Mouse (Mus musculus) hindbrain, embryonic 16.5 days (tissue): Measurements from ENCODE around the gene Mettl9. TPM values are rescaled to one million over a fixed set of nuclear protein-coding genes. Genes with fewer than 3 reads are reported as not detected.

Source experiments
- ATAC-seq: fragments of 200-750 bp; cut with Nextera tagmentation; 2 replicates; pipeline ENCODE4 v1.8.0; 2017; ENCODE audit warnings: moderate TSS enrichment, moderate library complexity
- H3K27ac ChIP-seq: fragments of 300-500 bp; sonication (generic); 2 replicates; pipeline ENCODE4 v1.5.1; 2014; ENCODE audit warnings: low read depth, mild to moderate bottlenecking, control low read depth, low read length, moderate library complexity
- H3K27me3 ChIP-seq: fragments of 300-500 bp; sonication (generic); replicated peaks from 2 replicates; pipeline ENCODE4 v1.6.1; 2014; ENCODE audit warnings: low read length; ENCODE audit not compliant: control insufficient read depth, insufficient read depth
- H3K36me3 ChIP-seq: fragments of 300-500 bp; sonication (generic); 2 replicates; pipeline ENCODE4 v1.6.1; 2014; ENCODE audit warnings: mild to moderate bottlenecking, low read length, moderate library complexity, mixed read lengths; ENCODE audit not compliant: control insufficient read depth, insufficient read depth
- H3K4me1 ChIP-seq: fragments of 300-500 bp; sonication (generic); 2 replicates; pipeline ENCODE4 v1.6.1; 2014; ENCODE audit warnings: low read depth, low read length; ENCODE audit not compliant: control insufficient read depth, insufficient read depth
- H3K4me2 ChIP-seq: fragments of 300-500 bp; sonication (generic); 2 replicates; pipeline ENCODE4 v1.6.1; 2014; ENCODE audit warnings: mild to moderate bottlenecking, low read length, control low read depth, moderate library complexity
- H3K4me3 ChIP-seq: fragments of 300-500 bp; sonication (generic); 2 replicates; pipeline ENCODE4 v1.5.1; 2014; ENCODE audit warnings: mild to moderate bottlenecking, low read length, control low read depth, moderate library complexity
- H3K9ac ChIP-seq: fragments of 300-500 bp; sonication (generic); 2 replicates; pipeline ENCODE4 v1.6.1; 2014; ENCODE audit warnings: low read depth, mild to moderate bottlenecking, control low read depth, low read length, moderate library complexity
- H3K9me3 ChIP-seq: fragments of 300-500 bp; sonication (generic); 2 replicates; pipeline ENCODE4 v1.6.1; 2014; ENCODE audit warnings: mild to moderate bottlenecking, low read length, moderate library complexity; ENCODE audit not compliant: control insufficient read depth
- WGBS: fragments of 180-500 bp; shearing (Covaris S2); extraction: QIAGEN DNeasy Blood & Tissue Kit; methylation state at CpG from one replicate; pipeline ENCODE4 v1.1.7; 2014; 5-methylcytosine and 5-hydroxymethylcytosine counted together
- polyA plus RNA-seq: library from polyadenylated mRNA; unstranded; fragments of >200 nt; fragmentation: Nextera tagmentation; extraction: Ambion mirVana; gene quantifications from 2 replicates; pipeline ENCODE4 v1.2.1, GENCODE M21; 2015

The Mettl9 gene
- 167 and 175 TPM in 2 replicates for polyA plus RNA-seq

- Histone ChIP-seq H3K27me3 (peaks cover 2% of the 10 kb centered on the region), H3K9ac (peak within 1 kb of the TSS; percentile 99), H3K9me3 (no peaks in the 10 kb centered on the region), H3K4me1 (peaks cover 23% of the 10 kb centered on the region), H3K36me3 (no peaks in the 10 kb centered on the region), H3K4me3 (peak within 1 kb of the TSS; percentile 96), H3K4me2 (peak within 1 kb of the TSS; percentile 75), H3K27ac (peak within 1 kb of the TSS; percentile 99)
- peak; percentile 98 for ATAC-seq
- 2% methylated on average over 42 of the region's 43 CpGs for WGBS
These were observed at the start of gene Mettl9 for GRCm38 (mm10) chr7:121033856-121034652. Mettl9 (plus strand) TSS chr7:121034445.

GRCm38 (mm10) chr7:120991191-120991590, 43.1 kb upstream of the Mettl9 start:
- Histone ChIP-seq H3K4me3 (no peak overlapping the region), H3K27me3 (no peaks in the 10 kb centered on the region), H3K4me1 (no peaks in the 10 kb centered on the region), H3K9ac (no peak overlapping the region), H3K9me3 (no peaks in the 10 kb centered on the region), H3K36me3 (no peaks in the 10 kb centered on the region), H3K27ac (no peak overlapping the region), H3K4me2 (no peak overlapping the region)
- 53% methylated on average over 8 of the region's 8 CpGs for WGBS
- no peak for ATAC-seq

GRCm38 (mm10) chr7:120999021-120999530, 35.2 kb upstream of the Mettl9 start:
- no peaks in the 10 kb centered on the region for H3K9me3 ChIP-seq
- ATAC-seq, result no peak

DNA sequence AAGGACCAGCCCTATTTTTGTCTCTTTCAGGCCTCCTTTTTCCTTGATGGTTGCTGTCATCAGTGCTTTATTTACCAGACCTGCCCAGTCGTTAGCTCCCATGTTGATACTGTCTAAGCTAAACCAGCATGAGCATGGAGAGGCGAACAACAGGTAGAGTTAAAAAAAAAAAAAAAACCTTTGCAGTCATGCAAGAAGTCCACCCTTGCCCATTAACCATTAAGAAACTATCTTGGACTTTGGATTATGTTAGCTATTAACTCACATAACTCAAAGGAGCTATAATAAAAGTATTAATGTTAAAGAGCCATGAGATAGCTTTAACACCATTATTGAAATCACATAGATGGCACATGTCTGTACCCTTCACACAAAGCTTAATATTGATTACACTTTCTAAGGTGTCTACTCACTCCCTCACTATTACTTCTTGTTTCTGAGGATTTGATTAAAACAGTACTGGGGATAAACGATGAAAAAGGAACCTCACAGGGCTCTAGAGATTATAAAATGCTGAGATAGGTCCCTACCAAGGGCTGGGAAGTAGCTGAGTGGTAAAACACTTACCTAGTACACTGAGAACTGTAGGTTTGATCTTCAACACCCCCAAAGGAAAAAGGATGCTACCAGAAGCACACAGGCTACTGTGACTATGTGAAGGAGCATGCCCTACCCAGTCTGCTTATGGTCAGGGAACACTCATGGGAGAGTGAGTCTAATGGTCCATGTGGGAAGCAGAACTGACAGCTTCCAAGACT, 34.0 kb upstream of the Mettl9 start:
- WGBS, result 75% methylated on average over 3 of the region's 3 CpGs
- Histone ChIP-seq H3K27ac (no peak overlapping the region), H3K9ac (no peak overlapping the region), H3K36me3 (no peaks in the 10 kb centered on the region), H3K4me2 (no peak overlapping the region), H3K9me3 (no peaks in the 10 kb centered on the region), H3K27me3 (no peaks in the 10 kb centered on the region), H3K4me3 (no peak overlapping the region), H3K4me1 (no peaks in the 10 kb centered on the region)
- ATAC-seq, result no peak

More at GRCm38 (mm10) chr7:120999021-120999530, 35.2 kb upstream of the Mettl9 start:
- no peak overlapping the region for H3K27ac ChIP-seq
- no peak overlapping the region for H3K9ac ChIP-seq
- WGBS, result 86% methylated on average over 2 of the region's 2 CpGs
- no peak overlapping the region for H3K4me2 ChIP-seq
- H3K4me1 ChIP-seq, result no peaks in the 10 kb centered on the region
- H3K4me3 ChIP-seq, result no peak overlapping the region
- H3K27me3 ChIP-seq, result no peaks in the 10 kb centered on the region
- no peaks in the 10 kb centered on the region for H3K36me3 ChIP-seq

DNA sequence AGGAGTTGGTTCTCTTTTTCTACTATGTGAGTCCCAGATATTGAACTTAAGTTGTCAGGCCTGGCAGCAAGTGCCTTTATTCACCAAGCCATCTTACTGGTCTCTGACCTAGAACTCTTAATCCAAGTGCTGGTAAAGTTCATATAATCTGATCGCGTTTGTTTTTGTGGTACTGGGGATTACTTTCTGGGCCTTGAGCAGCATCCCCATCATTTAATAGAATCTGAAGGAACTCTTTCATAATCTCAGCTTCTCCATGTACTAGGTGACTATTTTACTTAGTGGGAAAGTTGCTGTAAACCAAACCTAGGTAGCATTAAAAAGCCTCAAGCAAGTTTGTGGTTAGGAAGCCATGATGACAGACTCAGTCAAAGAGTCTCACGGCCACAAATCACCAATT, 32.4 kb upstream of the Mettl9 start:
- no peak overlapping the region for H3K9ac ChIP-seq
- H3K27me3 ChIP-seq, result no peaks in the 10 kb centered on the region
- H3K36me3 ChIP-seq, result no peaks in the 10 kb centered on the region
- no peak for ATAC-seq
- no peak overlapping the region for H3K4me3 ChIP-seq
- no peaks in the 10 kb centered on the region for H3K9me3 ChIP-seq
- H3K4me1 ChIP-seq, result no peaks in the 10 kb centered on the region
- no peak overlapping the region for H3K27ac ChIP-seq
- 87% methylated on average over 3 of the region's 3 CpGs for WGBS
- no peak overlapping the region for H3K4me2 ChIP-seq

DNA sequence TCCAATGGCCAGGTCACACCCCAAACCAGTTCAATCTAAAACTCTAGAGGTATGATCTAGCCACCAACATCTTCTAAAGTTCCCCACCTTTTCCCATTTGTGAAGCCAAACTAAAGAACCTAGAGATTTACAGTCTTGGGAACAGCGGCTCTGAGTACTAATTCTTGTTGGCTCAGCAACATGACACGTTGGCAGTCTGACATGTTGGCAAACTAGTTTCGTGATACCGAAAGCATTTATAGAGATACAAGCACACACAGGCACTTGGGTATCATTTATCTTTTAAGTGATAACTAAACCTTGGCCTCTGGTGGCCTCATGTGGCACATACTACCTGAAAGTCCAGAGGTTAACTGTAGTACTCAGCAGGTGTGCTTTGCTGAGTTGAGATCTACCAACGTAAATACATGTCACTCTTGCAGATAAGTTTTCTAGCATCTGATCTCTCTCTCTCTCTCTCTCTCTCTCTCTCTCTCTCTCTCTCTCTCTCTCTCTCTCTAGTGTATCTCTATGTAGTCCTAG, 31.8 kb upstream of the Mettl9 start:
- H3K9me3 ChIP-seq, result no peaks in the 10 kb centered on the region
- no peaks in the 10 kb centered on the region for H3K36me3 ChIP-seq
- no peak overlapping the region for H3K4me2 ChIP-seq
- no peak overlapping the region for H3K4me3 ChIP-seq
- no peaks in the 10 kb centered on the region for H3K4me1 ChIP-seq
- no peaks in the 10 kb centered on the region for H3K27me3 ChIP-seq
- H3K9ac ChIP-seq, result no peak overlapping the region
- 92% methylated on average over 5 of the region's 5 CpGs for WGBS
- no peak overlapping the region for H3K27ac ChIP-seq
- ATAC-seq, result no peak

GRCm38 (mm10) chr7:121003793-121004418, 30.3 kb upstream of the Mettl9 start:
- H3K27me3 ChIP-seq, result no peaks in the 10 kb centered on the region

DNA sequence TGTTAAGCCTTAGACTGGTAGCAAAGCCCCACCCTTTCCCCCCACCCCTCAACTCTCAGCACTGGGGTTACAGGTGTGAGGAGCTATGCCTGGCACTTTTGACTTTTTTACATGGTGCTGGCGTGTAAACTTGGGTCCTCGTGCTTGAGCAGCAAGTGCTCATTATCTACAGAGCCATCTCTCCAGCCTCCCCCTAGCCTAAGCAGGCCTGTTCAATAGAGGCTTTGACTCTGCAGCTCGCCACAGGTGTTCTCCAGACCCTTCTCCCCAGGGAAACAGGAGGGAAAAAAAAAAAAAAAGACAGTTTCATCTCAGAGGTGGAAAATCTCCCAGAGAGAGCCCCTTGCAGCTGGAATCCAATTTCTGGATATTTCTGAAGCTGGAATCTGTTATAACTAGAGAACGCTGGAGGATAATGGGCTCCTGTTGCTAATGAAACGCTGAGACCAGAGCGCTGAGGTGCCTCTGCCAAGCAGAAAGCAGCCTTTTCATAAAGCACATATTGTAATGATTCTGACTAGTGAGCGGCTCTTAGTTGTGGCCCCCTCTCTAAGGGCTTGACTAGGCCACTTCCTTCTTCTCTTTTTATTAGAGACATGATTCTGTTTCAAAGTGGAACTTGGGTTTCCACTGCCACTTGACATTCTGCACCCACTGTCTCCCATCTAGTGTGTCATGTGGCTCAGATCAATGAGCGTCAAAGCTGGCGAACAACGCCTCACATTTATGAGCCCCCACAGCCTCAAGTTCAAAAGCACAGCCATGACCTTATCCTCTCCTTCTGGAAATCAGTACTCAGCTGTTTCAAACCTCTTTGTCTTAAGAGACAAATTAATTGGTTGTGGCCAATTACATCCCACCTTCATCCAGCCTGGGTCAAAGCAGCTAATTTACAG, 22.2 kb upstream of the Mettl9 start:
- 61% methylated on average over 10 of the region's 10 CpGs for WGBS
- Histone ChIP-seq H3K4me1 (0 out of 2 replicates have a peak, but pooled peaks cover 2% of the 10 kb centered on the region), H3K4me3 (no peak overlapping the region), H3K4me2 (no peak overlapping the region), H3K27ac (no peak overlapping the region), H3K27me3 (no peaks in the 10 kb centered on the region), H3K36me3 (no peaks in the 10 kb centered on the region), H3K9ac (no peak overlapping the region), H3K9me3 (no peaks in the 10 kb centered on the region)
- ATAC-seq, result no peak

More at GRCm38 (mm10) chr7:121003793-121004418, 30.3 kb upstream of the Mettl9 start:
- WGBS, result 76% methylated on average over 4 of the region's 4 CpGs
- ATAC-seq, result no peak
- Histone ChIP-seq H3K9ac (no peak overlapping the region), H3K36me3 (no peaks in the 10 kb centered on the region), H3K4me2 (no peak overlapping the region), H3K4me1 (no peaks in the 10 kb centered on the region), H3K27ac (no peak overlapping the region), H3K9me3 (no peaks in the 10 kb centered on the region), H3K4me3 (no peak overlapping the region)
